Mouse (Mus musculus): Measurements from ENCODE around the gene Neurod2.

Neurod2 gene

GRCm38 (mm10) chr11:98354445-98354844 lies 25.0 kb upstream of the Neurod2 start:
- DNase-seq (ENCODE audit: low spot score in 2 of 2) = peak in 1 of 2 experiments; percentile 65

DNA sequence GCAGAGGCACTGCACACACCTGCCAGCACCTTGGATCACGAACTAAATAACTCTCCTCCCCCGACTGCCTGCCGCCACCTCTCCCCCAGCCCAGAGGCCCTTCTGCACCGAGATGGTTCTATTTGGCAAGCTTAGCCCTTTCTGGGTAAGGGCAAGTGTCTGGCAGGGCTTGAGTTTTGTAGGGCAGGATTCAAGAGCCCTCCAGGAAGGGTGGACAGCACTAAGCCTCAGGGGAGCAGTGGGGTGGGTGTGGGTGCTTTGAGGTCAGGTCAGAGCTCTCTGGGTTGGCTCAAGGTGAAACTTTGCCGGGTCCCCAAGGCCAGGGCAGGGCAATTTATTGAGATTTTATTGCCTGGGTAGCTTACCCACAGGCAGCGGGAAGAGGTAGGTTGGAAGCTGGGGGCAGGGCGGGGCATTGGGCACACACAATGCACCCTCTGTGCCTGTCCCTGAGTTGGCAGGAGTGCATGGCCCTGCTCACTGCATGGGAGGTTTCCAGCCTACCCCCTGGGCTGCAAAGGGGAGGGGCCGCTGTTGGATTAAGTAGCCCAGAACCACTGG lies 24.3 kb upstream of the Neurod2 start:
- DNase-seq (ENCODE audit: low spot score in 2 of 2) = no peak

- no peak for DNase-seq (ENCODE audit: low spot score in 2 of 2)
Measured at GRCm38 (mm10) chr11:98352272-98352990, 23.0 kb upstream of the Neurod2 start.

GRCm38 (mm10) chr11:98349308-98349707 lies 19.9 kb upstream of the Neurod2 start:
- no peak for DNase-seq (ENCODE audit: low spot score in 2 of 2)

DNA sequence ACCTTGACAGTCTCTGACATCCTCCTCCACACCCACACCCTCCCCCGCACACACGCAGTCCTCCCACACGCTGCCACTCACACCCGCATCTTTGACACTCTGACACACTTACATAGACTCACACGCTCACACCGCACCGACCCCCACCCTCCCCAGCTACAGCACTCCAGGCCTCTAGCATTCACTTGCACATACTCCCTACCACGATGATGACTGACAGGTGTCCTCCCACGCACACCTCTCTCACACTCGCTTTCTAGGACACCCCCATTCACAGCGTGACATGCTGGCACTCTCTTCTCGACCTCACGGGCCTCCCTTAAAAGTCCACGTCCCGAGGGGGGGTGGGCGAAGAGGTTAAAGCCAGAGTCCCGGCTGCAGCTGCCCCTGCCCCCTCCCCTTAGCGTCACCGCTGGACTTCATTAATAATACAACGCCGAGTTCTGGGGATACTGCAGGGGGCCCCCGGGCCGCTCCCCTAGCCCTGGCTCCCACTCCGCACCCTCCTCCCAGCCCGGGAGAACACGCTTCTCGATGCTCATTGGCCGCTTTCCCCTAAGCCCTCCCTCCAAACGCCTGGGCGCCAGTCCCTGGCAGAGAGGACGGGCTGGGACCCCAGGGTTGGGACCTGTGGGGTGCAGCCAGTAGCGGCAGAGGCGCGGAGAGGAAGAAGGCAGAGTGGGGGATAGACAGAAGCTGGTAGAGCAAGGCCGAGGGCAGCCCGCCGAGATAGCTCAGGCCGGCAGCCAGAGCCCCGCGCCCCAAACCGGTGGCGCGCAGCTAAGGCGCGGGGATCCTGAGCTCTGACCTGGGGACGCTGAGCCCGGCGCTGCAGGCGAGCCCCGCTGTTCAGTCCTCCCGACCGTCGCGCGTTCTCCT lies 18.9 kb upstream of the Neurod2 start, which contains the start of gene Ppp1r1b:
TSS of gene Ppp1r1b (plus strand) at position 322 of the 879 bp plus-strand sequence.
- DNase-seq (ENCODE audit: low spot score in 2 of 2) = peak; percentile 88 to 90

- peak in 1 of 2 experiments; percentile 74 for DNase-seq (ENCODE audit: low spot score in 2 of 2)
Measured at GRCm38 (mm10) chr11:98347385-98348082, 18.1 kb upstream of the Neurod2 start.

GRCm38 (mm10) chr11:98346168-98346567 lies 16.7 kb upstream of the Neurod2 start:
- peak in 1 of 2 experiments; percentile 68 for DNase-seq (ENCODE audit: low spot score in 2 of 2)

- DNase-seq (ENCODE audit: low spot score in 2 of 2) = peak; percentile 86 to 89
Measured at GRCm38 (mm10) chr11:98345253-98345652, 15.8 kb upstream of the Neurod2 start.

DNA sequence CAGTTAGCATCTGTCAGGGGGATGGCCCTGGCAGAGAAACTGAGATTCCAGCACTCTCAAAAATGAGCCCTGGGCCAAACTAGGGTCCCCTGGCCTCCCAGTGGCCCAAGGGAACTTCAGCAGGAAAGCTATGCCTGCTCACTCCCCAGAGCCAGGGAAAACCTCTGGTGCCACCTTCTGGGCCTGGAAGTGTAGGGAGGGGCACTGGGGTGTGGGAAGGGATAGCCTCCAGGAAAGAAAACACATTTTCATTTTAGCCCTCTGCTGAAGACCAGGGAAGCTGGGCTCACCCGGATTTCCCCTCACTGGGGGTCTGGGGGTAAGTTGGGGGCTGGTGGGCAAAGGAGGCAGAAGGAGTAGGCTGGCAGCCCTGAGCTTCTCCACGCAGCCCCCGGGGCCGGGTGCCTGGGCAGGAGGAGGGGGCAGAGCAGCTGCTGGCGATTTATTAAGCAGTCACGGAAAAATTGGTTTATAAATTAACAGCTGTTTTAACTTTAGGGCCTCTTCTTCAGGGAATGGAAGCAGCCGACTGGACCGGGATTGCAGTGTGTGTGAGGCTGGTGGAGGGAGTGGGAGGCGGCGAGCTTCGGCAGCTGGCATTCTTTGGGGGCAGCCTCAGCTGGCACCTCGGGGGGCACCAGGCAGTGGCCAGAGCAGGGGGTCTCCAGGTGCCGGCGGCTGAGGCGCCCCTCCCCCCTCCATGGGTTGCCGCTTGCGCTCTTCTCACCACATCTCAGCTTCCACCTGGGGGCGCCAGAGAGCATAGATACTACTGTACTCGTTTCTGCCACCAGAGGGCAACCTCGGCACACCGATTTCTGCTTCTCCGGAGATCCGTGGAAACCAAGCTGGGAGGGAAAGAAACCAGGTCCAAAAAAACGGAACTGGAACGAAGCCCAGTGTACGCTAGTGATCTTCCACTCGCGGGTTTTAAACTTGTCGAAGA lies 12.8 kb upstream of the Neurod2 start:
- peak; percentile 94 to 96 for DNase-seq (ENCODE audit: low spot score in 2 of 2)

DNA sequence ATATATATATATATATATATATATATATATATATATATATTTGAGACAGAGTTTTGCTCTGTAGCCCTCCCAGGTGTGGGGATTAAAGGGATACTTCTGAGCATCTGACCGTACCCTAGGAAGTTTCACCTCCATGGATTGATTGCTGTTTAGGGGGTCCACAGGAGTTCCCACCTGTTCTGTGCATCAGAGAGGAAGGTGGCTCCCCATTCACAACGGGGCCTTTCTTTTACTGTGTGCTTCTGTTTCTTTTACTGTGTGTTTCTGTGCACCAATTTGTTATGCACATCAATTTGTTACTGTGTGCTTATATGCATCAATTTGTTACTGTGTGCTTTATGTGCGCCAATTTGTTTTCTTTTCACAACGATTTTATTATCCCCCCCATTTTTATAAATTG lies 11.7 kb upstream of the Neurod2 start:
- DNase-seq (ENCODE audit: low spot score in 2 of 2) = no peak

DNA sequence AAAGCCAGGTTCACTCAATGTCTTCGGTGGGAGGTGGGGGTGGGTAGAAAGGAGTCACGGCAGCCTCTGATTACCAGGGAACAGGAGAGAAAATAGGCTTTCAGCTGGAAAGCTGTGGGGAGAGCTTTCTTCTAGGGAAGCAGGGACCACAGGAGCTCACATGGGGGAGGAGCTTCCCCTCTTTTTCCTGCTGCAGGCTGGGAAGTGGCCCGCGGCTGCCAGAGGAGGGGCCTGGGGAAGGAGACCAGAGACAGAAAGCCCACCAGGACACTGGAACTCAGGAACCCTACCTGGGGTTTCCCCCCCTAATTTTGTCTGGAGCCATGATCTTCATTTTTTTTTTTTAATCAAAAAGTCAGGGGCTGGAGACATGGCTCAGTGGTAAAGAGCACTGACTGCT lies 11.1 kb upstream of the Neurod2 start:
- no peak for DNase-seq (ENCODE audit: low spot score in 2 of 2)

- DNase-seq (ENCODE audit: low spot score in 2 of 2) = no peak
Measured at GRCm38 (mm10) chr11:98339679-98340287, 10.3 kb upstream of the Neurod2 start.

DNA sequence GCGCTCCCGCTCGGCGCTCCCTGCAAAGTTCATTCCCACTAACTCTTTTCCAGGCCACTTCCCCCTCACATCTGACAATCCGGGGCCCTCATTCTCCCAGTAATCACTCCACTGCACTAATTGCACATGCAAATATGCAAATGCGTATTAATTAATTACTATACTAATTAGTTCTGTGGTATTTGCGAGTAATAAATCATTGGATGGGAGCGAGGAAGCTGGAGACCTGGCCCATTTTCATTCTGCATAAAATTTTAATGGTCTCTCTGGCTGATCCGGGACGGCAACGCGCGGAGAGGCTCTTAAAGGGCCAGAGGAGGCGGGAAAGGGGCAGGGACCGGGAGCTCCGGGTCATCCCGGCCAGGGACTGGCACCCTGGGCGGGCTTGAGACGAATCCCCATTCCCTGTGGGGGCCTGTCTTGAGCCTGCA lies 9.6 kb upstream of the Neurod2 start:
- no peak for DNase-seq (ENCODE audit: low spot score in 2 of 2)

DNA sequence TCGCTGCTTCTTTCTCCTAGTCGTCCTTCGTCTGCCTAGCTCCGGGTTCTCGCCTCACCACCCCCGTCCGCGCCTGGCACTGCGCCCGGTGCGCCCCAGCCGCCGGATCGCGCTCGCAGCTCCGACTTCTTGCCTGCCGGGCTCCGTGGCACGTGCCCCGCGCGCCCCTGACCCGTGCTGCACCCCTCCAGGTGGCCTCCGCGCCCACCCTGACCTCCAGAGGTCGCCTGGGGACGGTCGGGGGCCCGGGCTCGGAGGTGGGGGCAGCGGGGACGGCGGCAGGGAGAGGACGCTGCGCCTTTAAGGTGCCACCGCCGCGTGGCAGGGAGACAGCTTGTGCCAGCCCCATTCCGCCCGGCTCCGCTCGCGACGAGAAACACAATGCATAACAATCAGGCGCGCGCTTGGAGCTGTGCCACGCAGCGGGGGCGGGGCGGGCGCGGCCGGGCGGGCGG lies 9.1 kb upstream of the Neurod2 start:
- peak; percentile 85 to 86 for DNase-seq (ENCODE audit: low spot score in 2 of 2)

DNA sequence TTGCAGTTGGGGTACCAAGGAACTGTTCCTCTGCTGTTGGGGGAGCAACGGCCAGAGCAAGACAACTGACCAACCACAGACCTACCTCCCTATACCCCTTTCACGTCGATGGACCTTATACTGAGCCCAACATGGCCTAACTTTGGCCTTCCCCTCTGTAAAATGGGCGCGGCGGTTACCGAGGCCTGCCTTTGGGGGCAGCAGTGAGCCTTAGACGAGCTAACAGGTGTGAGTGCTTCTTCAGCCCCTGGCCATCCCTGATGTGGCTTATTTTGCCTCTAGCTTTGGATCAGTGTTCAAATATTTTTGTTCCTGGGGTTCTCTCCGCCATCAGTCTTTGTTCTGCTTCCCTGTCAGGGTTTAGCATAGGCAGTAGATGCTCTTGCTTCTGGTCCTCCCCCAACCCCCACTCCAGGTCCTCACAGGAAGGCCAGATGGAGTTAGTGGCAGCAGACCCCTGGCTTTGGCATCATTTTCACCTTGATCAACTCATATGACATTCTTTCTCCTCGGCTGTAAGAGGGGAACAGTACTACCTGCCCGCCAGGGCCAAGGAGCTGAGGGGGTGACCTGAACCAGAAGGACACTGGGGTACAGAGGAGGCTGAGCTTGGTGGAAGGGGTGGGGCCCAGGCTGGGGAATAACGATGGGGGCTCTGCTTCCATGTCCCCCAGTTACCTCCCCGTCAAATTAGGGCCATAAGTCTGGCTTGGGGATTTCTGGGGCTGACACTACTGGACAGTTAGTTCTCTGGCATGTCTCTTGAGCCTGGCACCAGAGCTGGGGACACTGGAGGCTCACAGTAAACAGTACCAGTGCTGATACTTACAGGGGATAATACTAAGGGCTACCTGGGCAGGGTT lies 7.0 kb upstream of the Neurod2 start:
- DNase-seq (ENCODE audit: low spot score in 2 of 2) = no peak

DNA sequence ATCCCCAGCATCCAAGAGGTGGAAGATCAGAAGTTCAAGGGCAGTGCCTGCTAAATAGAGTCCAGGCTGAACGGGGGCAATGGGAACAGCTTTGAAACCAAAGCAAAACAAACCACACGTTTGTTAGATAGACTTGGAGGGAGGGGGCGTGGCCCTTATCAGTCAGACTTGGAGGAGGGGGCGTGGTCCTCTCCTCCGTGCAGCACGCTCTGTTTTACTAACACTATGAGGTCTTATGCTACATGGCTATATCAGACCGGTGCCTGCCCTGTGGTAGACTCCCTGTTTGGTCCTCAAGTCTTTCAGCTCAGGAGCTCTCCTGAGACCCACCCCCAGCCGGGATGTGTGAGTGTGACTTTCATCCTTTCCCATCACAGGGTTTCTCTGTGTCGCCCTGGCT lies 5.8 kb upstream of the Neurod2 start:
- peak in 1 of 2 experiments; percentile 24 for DNase-seq (ENCODE audit: low spot score in 2 of 2)

DNA sequence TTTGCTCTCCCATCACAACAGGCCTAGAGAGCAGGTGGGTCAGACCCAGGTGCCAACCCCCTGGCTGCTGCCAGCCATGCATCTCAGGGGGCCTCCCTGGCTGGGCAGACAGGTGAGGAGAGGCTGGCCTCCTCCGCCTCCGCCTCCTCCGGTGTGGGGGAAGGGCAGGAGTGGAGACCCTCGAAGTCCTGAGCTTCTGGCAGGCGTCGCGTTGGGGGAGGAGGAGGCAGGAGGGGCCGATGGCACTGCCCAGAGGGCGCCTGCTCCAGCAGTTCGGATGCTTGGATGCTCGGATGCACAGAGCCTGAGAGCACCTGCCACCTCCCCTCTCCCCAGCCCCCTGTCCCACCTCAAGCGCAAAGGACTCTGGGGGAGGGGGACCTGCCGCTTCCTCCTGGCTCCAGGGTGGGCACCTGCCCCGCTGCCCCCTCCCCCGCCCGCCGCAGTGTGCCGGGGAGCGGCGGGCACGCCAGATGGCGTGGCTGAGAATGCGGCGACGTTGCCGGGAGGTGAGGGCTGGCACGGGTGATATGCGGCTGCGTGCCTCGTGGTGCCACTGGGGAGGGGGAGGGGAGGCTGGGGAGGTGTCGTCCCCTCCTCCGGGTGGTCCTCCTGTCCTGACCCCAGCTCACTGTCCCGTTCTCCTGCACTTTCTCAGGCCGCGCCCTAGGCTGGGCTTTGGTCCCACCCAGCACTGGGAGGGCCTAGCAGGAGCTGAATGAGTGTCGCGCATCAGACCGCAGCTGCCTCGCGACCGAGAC lies 4.7 kb upstream of the Neurod2 start:
- DNase-seq (ENCODE audit: low spot score in 2 of 2) = peak in 1 of 2 experiments; percentile 58

GRCm38 (mm10) chr11:98333263-98333696 lies 3.8 kb upstream of the Neurod2 start:
- peak; percentile 55 to 78 for DNase-seq (ENCODE audit: low spot score in 2 of 2)

Measured in right cerebral cortex, postnatal 10 days (tissue).